Mouse (Mus musculus): ENCODE results near the gene Tbc1d4. TPM values are rescaled to one million over a fixed set of nuclear protein-coding genes. Genes with fewer than 3 reads are reported as not detected.

The Tbc1d4 gene
- polyA plus RNA-seq, 1 experiment, result 0.04 TPM

DNA sequence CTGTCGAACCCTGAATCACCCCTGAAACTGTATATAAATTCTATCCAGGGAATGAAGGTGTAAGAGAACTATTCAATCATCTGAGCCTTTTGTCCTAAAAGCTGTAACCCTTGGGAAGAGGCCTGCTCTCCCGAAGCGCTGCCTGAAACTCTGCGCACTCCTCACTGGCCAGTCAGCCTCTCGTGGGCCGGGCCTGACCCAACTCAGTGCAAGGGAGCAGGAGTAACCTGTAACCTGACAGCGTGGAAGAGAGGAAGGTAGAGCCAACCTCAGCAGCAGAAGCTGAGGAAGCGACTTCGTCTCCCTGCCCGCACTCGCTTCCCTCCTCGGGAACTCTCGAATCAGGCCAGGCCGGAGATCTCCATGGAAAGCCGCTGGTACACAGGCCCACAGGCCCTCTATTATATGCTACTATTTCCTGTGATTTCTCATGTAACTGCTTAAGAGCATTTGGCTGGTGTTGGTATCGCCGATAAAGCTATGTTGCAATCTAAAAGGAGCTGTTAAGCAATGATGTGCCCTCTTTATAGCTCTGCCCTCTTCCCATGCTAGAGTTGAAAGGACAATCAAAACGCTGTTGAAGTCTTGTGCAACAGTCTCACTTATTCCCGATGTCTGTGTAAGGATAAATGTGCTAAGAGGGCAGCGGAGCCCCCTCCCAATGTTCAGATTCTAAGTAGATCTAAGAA is 60.0 kb downstream of the Tbc1d4 start:
- H3K4me1 ChIP-seq (ENCODE audit: control insufficient read depth), result no peaks in the 10 kb centered on the region
- no peaks in the 10 kb centered on the region for H3K27me3 ChIP-seq (ENCODE audit: control insufficient read depth)
- TF ChIP-seq GATA1 (IDR thresholded peaks at IDR 0.05; ENCODE audit: low read length) (no peak), TAL1 (IDR thresholded peaks at IDR 0.05; ENCODE audit: low read length) (no peak)
- H3K36me3 ChIP-seq (ENCODE audit: control insufficient read depth), result no peaks in the 10 kb centered on the region
- no peaks in the 10 kb centered on the region for H3K9me3 ChIP-seq (ENCODE audit: control insufficient read depth, low read length)
- H3K4me3 ChIP-seq (replicated peaks), result no peak overlapping the region

DNA sequence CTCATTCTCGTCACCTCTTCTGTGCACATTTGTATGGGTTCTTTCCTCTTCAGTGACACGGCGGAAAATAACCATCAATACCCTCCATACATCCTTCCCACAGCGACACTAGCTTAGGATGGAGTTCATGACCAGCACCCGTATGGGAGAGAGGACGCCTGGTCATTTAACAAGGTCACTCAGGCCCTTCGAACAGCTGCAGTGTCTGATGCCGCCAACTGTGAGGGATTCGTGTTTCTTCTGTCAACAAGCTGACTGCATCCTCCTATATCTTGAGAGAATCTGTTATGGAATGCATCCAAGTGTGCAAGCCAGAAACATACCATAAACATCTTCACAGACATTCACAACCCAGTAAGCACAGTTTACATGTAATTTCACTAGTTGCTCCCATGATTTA is 67.1 kb downstream of the Tbc1d4 start:
- no peaks in the 10 kb centered on the region for H3K36me3 ChIP-seq (ENCODE audit: control insufficient read depth)
- H3K4me1 ChIP-seq (ENCODE audit: control insufficient read depth), result no peaks in the 10 kb centered on the region
- no peaks in the 10 kb centered on the region for H3K9me3 ChIP-seq (ENCODE audit: control insufficient read depth, low read length)
- TF ChIP-seq GATA1 (IDR thresholded peaks at IDR 0.05; ENCODE audit: low read length), result no peak
- TF ChIP-seq TAL1 (IDR thresholded peaks at IDR 0.05; ENCODE audit: low read length), result no peak
- H3K4me3 ChIP-seq (replicated peaks), result no peak overlapping the region
- H3K27me3 ChIP-seq (ENCODE audit: control insufficient read depth), result no peaks in the 10 kb centered on the region

DNA sequence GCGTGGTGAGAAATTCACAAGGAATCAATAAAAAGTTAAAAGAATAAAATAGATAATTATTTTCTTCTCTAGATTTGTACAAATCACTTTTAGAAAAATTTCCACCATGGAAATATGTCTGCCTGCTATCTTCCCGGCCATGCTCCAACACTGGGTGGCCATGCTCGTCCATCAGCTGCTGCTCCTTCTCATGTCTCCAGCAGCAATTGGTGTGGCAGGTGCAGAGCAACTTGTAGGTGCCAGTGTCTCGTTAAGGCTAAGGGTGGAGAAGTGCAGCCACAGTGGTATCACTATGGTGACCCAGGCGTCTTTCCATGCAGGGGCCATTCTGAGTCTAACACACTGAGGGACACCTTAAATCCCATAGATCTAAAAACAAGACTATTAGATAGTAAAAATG is 67.8 kb downstream of the Tbc1d4 start:
- TF ChIP-seq TAL1 (IDR thresholded peaks at IDR 0.05; ENCODE audit: low read length), result no peak
- no peak for TF ChIP-seq GATA1 (IDR thresholded peaks at IDR 0.05; ENCODE audit: low read length)
- H3K27me3 ChIP-seq (ENCODE audit: control insufficient read depth), result no peaks in the 10 kb centered on the region
- no peak overlapping the region for H3K4me3 ChIP-seq (replicated peaks)
- no peaks in the 10 kb centered on the region for H3K9me3 ChIP-seq (ENCODE audit: control insufficient read depth, low read length)
- H3K4me1 ChIP-seq (ENCODE audit: control insufficient read depth), result no peaks in the 10 kb centered on the region
- no peaks in the 10 kb centered on the region for H3K36me3 ChIP-seq (ENCODE audit: control insufficient read depth)

DNA sequence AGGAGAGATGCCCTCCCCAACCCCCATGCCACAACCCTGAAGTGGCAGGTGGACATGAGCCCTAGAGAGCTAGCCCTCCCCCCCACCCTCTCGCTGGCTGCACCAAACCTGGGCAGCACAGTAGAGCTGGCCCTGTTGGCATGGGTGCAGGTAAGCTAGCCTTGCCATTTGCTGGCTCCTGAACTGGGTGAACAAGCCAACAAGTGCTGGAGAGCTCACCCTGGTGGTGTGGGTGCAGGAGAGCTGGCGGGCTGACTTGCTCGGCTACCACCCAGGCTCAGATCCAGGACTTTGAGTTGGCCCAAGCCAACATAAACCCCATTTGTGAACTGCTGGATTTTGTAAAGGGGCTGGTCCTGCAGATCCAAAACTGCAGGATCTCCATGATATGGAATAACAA is 68.5 kb downstream of the Tbc1d4 start:
- H3K4me3 ChIP-seq (replicated peaks), result no peak overlapping the region

DNA sequence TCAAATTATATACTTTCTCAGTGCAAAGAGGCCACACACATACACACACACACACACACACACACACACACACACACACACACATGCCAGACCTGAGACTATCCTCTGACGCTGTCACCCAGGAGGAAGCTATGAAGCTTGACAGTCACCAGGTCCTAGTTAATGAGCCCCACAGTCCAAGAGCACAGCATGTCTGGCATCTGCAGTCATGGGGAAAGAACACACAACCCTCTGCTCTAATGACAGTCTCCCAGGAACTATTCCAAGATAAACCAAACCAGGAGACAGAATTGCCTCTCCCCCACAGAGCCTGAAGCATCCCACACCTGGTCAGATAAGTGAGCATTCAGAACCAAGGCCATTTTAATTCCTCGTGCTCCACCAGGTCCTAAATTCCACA is 71.1 kb downstream of the Tbc1d4 start:
- Histone ChIP-seq H3K4me3 (replicated peaks) (no peak overlapping the region), H3K27me3 (ENCODE audit: control insufficient read depth) (no peaks in the 10 kb centered on the region), H3K4me1 (ENCODE audit: control insufficient read depth) (no peaks in the 10 kb centered on the region), H3K9me3 (ENCODE audit: control insufficient read depth, low read length) (no peaks in the 10 kb centered on the region), H3K36me3 (ENCODE audit: control insufficient read depth) (no peaks in the 10 kb centered on the region)
- no peak for TF ChIP-seq TAL1 (IDR thresholded peaks at IDR 0.05; ENCODE audit: low read length)
- TF ChIP-seq GATA1 (IDR thresholded peaks at IDR 0.05; ENCODE audit: low read length), result no peak

More for the DNA sequence above, 68.5 kb downstream of the Tbc1d4 start:
- Histone ChIP-seq H3K27me3 (ENCODE audit: control insufficient read depth) (no peaks in the 10 kb centered on the region), H3K4me1 (ENCODE audit: control insufficient read depth) (no peaks in the 10 kb centered on the region), H3K36me3 (ENCODE audit: control insufficient read depth) (no peaks in the 10 kb centered on the region), H3K9me3 (ENCODE audit: control insufficient read depth, low read length) (no peaks in the 10 kb centered on the region)
- TF ChIP-seq TAL1 (IDR thresholded peaks at IDR 0.05; ENCODE audit: low read length) (no peak), GATA1 (IDR thresholded peaks at IDR 0.05; ENCODE audit: low read length) (no peak)

DNA sequence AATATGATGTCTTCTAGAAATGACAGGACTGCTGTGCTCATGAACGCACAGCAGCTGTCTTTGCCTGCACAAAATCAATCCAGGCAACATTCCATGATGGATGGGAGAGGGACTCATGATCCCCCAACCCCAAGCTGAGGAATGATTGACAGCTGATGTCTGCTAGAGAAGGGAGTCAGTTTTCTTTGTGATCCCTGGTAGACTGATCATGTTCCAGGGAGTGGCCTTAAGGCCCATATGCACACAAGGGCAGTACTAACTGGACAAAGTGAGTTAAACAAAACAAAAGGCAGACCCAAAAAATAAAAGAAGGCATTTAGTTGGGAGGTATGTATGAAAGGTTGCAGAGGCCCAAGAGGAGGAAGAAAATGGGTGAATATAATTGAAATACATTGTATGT is 71.6 kb downstream of the Tbc1d4 start:
- TF ChIP-seq GATA1 (IDR thresholded peaks at IDR 0.05; ENCODE audit: low read length) (no peak), TAL1 (IDR thresholded peaks at IDR 0.05; ENCODE audit: low read length) (no peak)
- Histone ChIP-seq H3K4me3 (replicated peaks) (no peak overlapping the region), H3K9me3 (ENCODE audit: control insufficient read depth, low read length) (no peaks in the 10 kb centered on the region), H3K27me3 (ENCODE audit: control insufficient read depth) (no peaks in the 10 kb centered on the region), H3K4me1 (ENCODE audit: control insufficient read depth) (no peaks in the 10 kb centered on the region), H3K36me3 (ENCODE audit: control insufficient read depth) (no peaks in the 10 kb centered on the region)

DNA sequence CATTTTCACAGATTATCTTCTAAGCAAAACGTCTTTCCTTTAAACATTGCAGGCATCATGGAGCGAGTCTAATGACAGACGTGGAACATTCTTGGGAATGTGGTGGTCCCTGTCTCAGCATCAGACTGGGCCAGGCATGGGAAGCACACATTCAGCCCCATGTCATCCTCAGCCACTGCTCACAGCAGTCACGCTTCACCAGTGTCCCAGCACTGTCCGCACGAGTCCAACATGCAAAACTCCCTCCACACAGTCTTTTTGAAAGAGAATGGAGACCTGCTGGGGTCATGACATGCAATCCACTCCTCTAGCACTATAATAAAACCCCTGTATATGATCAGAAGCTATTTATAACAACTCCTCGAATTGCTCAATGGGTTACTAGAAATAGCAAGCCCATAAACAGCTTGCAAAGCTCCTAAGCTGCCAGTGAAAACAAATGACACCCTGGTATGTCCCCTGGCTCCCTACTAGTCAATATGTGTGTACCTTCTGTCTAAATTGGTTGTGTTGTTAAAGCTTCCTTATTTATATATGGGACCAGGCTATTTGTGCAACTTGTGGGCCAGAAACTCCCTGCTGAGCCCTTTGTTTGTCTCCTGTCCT is 76.8 kb downstream of the Tbc1d4 start:
- no peak overlapping the region for H3K4me3 ChIP-seq (replicated peaks)
- H3K9me3 ChIP-seq (ENCODE audit: control insufficient read depth, low read length), result no peaks in the 10 kb centered on the region
- H3K27me3 ChIP-seq (ENCODE audit: control insufficient read depth), result no peaks in the 10 kb centered on the region
- H3K36me3 ChIP-seq (ENCODE audit: control insufficient read depth), result no peaks in the 10 kb centered on the region
- no peaks in the 10 kb centered on the region for H3K4me1 ChIP-seq (ENCODE audit: control insufficient read depth)
- TF ChIP-seq GATA1 (IDR thresholded peaks at IDR 0.05; ENCODE audit: low read length) (no peak), TAL1 (IDR thresholded peaks at IDR 0.05; ENCODE audit: low read length) (no peak)

DNA sequence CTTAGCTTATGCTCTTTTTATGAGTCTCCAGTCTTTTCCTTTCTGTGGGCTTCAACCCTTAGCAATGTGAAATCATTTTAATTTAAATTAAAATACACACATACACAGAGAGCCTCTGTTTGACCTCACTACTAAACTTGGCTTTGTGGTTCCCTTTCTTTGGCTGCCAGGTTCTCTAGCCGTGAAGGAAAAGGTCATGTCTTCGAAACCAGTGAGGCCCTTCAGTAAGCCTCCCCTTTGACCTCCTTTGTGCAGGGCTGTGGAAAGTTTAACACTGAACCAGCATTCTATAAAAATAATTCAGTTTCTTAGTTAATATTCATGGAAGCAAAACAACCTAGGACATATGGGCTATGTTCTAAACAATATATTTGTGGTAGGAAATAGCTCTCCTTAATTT is 78.5 kb downstream of the Tbc1d4 start:
- TF ChIP-seq TAL1 (IDR thresholded peaks at IDR 0.05; ENCODE audit: low read length), result no peak
- no peak for TF ChIP-seq GATA1 (IDR thresholded peaks at IDR 0.05; ENCODE audit: low read length)
- H3K4me1 ChIP-seq (ENCODE audit: control insufficient read depth), result no peaks in the 10 kb centered on the region

DNA sequence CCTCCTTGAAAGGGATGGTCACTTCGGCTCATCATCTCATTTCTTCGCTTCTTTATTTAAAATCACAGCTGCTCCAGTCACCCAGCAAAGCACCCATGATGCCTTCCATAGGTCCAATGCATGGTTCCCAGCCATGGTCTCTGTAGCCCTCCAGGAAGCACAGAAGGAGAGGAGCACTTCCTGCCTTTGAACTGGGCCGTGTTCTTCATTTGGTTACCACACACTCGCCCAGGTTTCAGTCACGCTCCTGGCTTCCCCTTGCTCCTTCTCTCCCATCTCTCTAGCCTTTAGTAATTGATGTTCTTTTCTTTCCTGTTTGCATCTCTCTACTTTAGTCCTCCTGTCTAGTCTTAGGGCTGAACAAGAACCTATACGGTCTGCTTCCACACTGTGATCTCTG is 79.8 kb downstream of the Tbc1d4 start:
- H3K4me3 ChIP-seq (replicated peaks), result no peak overlapping the region
- H3K36me3 ChIP-seq (ENCODE audit: control insufficient read depth), result no peaks in the 10 kb centered on the region
- no peaks in the 10 kb centered on the region for H3K9me3 ChIP-seq (ENCODE audit: control insufficient read depth, low read length)
- no peaks in the 10 kb centered on the region for H3K27me3 ChIP-seq (ENCODE audit: control insufficient read depth)
- TF ChIP-seq TAL1 (IDR thresholded peaks at IDR 0.05; ENCODE audit: low read length) (no peak), GATA1 (IDR thresholded peaks at IDR 0.05; ENCODE audit: low read length) (no peak)
- H3K4me1 ChIP-seq (ENCODE audit: control insufficient read depth), result no peaks in the 10 kb centered on the region

More for the DNA sequence above, 78.5 kb downstream of the Tbc1d4 start:
- Histone ChIP-seq H3K4me3 (replicated peaks) (no peak overlapping the region), H3K36me3 (ENCODE audit: control insufficient read depth) (no peaks in the 10 kb centered on the region), H3K27me3 (ENCODE audit: control insufficient read depth) (no peaks in the 10 kb centered on the region), H3K9me3 (ENCODE audit: control insufficient read depth, low read length) (no peaks in the 10 kb centered on the region)

All from erythroblast, embryonic 14.5 days (primary cell).